In genomic region chr17:86226198-86226597, GRCm38 (mm10) we compare ENCODE assay signal across 23 mouse cellular contexts.
"Had no signal": no experiment of that assay in that cellular context is flagged by ENCODE, and none has a peak within 500 bp of the region (broad histone marks: within the 10 kb centered on the region; RNA-seq: fewer than 3 reads in every experiment).

No protein-coding gene starts in this region.

- H3K4me3 ChIP-seq: gastrocnemius, adult 2 months; heart, embryonic 10.5 days; heart, embryonic 12.5 days; hindbrain, embryonic 10.5 days; hindbrain, embryonic 12.5 days; intestine, embryonic 15.5 days; limb, embryonic 10.5 days; limb, embryonic 12.5 days; liver, embryonic 13.5 days; liver, embryonic 15.5 days had no signal

- DNase-seq: gastrocnemius, adult 2 months; gastrocnemius, postnatal 10 days; gastrocnemius, postnatal 25 days; heart, adult 18-20 months; heart, postnatal 10 days; heart, postnatal 4 days; kidney, adult 18-20 months; kidney, adult 8-10 months; kidney, postnatal 10 days; kidney, postnatal 25 days; kidney, postnatal 4 days; layer of hippocampus, adult 9-11 months; liver; liver, embryonic 13.5 days had no signal

- H3K27ac ChIP-seq: gastrocnemius, adult 2 months; heart, embryonic 10.5 days; hindbrain, embryonic 10.5 days; hindbrain, embryonic 12.5 days; hindbrain, embryonic 14.5 days; intestine, embryonic 15.5 days; limb, embryonic 10.5 days; limb, embryonic 12.5 days; liver, embryonic 13.5 days; liver, embryonic 15.5 days had no signal
